Mouse (Mus musculus) spleen, adult 18-20 months (tissue): ENCODE measurements around the gene Ifitm2.

Experiments
- DNase-seq, 2 experiments: peaks; one replicate each; pipeline ENCODE4 v3.0.0; 2022; ENCODE audit warnings: mixed read lengths in 2 of 2

The Ifitm2 gene

GRCm38 (mm10) chr7:140942341-140942740 lies 13.4 kb downstream of the Ifitm2 start:
- DNase-seq: peak in 1 of 2 experiments; percentile 23

- DNase-seq: peak; percentile 78 to 81
Observed at GRCm38 (mm10) chr7:140941222-140942051, 14.3 kb downstream of the Ifitm2 start, which contains the start of gene Pgghg. Gene Pgghg, plus strand, starts transcription at chr7:140941391.

GRCm38 (mm10) chr7:140939669-140940171 lies 16.1 kb downstream of the Ifitm2 start:
- DNase-seq: no peak

- no peak for DNase-seq
Observed at GRCm38 (mm10) chr7:140938896-140939295, 16.9 kb downstream of the Ifitm2 start.

GRCm38 (mm10) chr7:140938436-140938835 lies 17.4 kb downstream of the Ifitm2 start:
- no peak for DNase-seq

- DNase-seq: no peak
Observed at GRCm38 (mm10) chr7:140927181-140927580, 28.6 kb downstream of the Ifitm2 start.

GRCm38 (mm10) chr7:140923070-140923775 lies 32.6 kb downstream of the Ifitm2 start:
- no peak for DNase-seq

- no peak for DNase-seq
Observed at GRCm38 (mm10) chr7:140922398-140923069, 33.3 kb downstream of the Ifitm2 start.

- DNase-seq: no peak
Observed at GRCm38 (mm10) chr7:140921225-140921975, 34.4 kb downstream of the Ifitm2 start.

- DNase-seq: no peak
Observed at GRCm38 (mm10) chr7:140920418-140921029, 35.3 kb downstream of the Ifitm2 start, which contains the start of gene Nlrp6. Gene Nlrp6, plus strand, starts transcription at chr7:140920902.

- DNase-seq: no peak
Observed at GRCm38 (mm10) chr7:140919911-140920310, 35.9 kb downstream of the Ifitm2 start.

GRCm38 (mm10) chr7:140914031-140914690 lies 41.6 kb downstream of the Ifitm2 start:
- no peak for DNase-seq

GRCm38 (mm10) chr7:140912846-140913482 lies 42.8 kb downstream of the Ifitm2 start:
- no peak for DNase-seq

GRCm38 (mm10) chr7:140912293-140912692 lies 43.5 kb downstream of the Ifitm2 start:
- no peak for DNase-seq

GRCm38 (mm10) chr7:140908634-140909107 lies 47.1 kb downstream of the Ifitm2 start:
- DNase-seq: peak; percentile 41 to 72

GRCm38 (mm10) chr7:140908181-140908580 lies 47.6 kb downstream of the Ifitm2 start:
- no peak for DNase-seq

- no peak for DNase-seq
Observed at GRCm38 (mm10) chr7:140907697-140908096, 48.1 kb downstream of the Ifitm2 start.

- DNase-seq: no peak
Observed at GRCm38 (mm10) chr7:140907131-140907530, 48.7 kb downstream of the Ifitm2 start.

GRCm38 (mm10) chr7:140905642-140906081 lies 50.1 kb downstream of the Ifitm2 start:
- no peak for DNase-seq
